27 mouse cellular contexts compared by ENCODE assay signal in genomic region chr16:32345521-32345920, GRCm38 (mm10). TPM values are rescaled to one million over a fixed set of nuclear protein-coding genes. Genes with fewer than 3 reads are reported as not detected.
DNase-seq lines count a peak whose midpoint lies in the region; ATAC-seq and TF ChIP-seq lines count a peak whose summit lies in the region.
"Had no signal": no experiment of that assay in that cellular context is flagged by ENCODE, and none has a peak within 500 bp of the region (broad histone marks: within the 10 kb centered on the region; RNA-seq: fewer than 3 reads in every experiment).

No protein-coding gene starts in this region.

- TF ChIP-seq CTCF in MEL (IDR thresholded peaks at IDR 0.05 in 2 of 3, conservative IDR thresholded peaks at IDR 0.05 in 1 of 3; ENCODE audit: control insufficient read depth in 1 of 3, insufficient read depth in 1 of 3, low read depth in 2 of 3, low read length in 3 of 3, poor library complexity in 1 of 3, severe bottlenecking in 1 of 3): no peak

- H3K4me3 ChIP-seq in kidney, embryonic 14.5 days (ENCODE audit: low read length): no peak overlapping the region
- no peak overlapping the region for H3K4me3 ChIP-seq in MEL (ENCODE audit: control insufficient read depth in 1 of 2, insufficient read depth in 1 of 2, low read depth in 2 of 2, low read length in 2 of 2)
- H3K4me3 ChIP-seq in intestine, embryonic 16.5 days (ENCODE audit: low read length): no peak overlapping the region
- no peak overlapping the region for H3K4me3 ChIP-seq in forebrain, embryonic 10.5 days
- H3K4me3 ChIP-seq: embryonic facial prominence, embryonic 10.5 days; hindbrain, embryonic 13.5 days; intestine, embryonic 15.5 days; limb, embryonic 15.5 days; neural tube, embryonic 13.5 days had no signal

- H3K9ac ChIP-seq in kidney, embryonic 14.5 days (ENCODE audit: low read depth, low read length): no peak overlapping the region
- H3K9ac ChIP-seq in MEL (ENCODE audit: control insufficient read depth, low read depth, low read length, poor library complexity, severe bottlenecking): no peak overlapping the region
- H3K9ac ChIP-seq in intestine, embryonic 16.5 days (ENCODE audit: low read depth, low read length): no peak overlapping the region
- H3K9ac ChIP-seq: hindbrain, embryonic 13.5 days; intestine, embryonic 15.5 days; limb, embryonic 15.5 days; liver, postnatal 0 days; neural tube, embryonic 13.5 days had no signal

- peaks cover 16% of the 10 kb centered on the region for H3K79me2 ChIP-seq in MEL (ENCODE audit: control insufficient read depth, insufficient read depth, low read length, poor library complexity)

- TF ChIP-seq RAD21 in MEL (IDR thresholded peaks at IDR 0.05; ENCODE audit: low read depth, low read length): no peak

- ATAC-seq in kidney, embryonic 14.5 days (ENCODE audit: low FRiP score, low TSS enrichment): no peak
- no peak for ATAC-seq in intestine, embryonic 16.5 days
- ATAC-seq: forebrain, embryonic 14.5 days; intestine, embryonic 15.5 days; liver, postnatal 0 days had no signal

- no peak overlapping the region for H3K4me2 ChIP-seq in kidney, embryonic 14.5 days (replicated peaks; ENCODE audit: low read depth, low read length)
- no peak overlapping the region for H3K4me2 ChIP-seq in intestine, embryonic 16.5 days (ENCODE audit: low read depth, low read length)
- H3K4me2 ChIP-seq: hindbrain, embryonic 13.5 days; intestine, embryonic 15.5 days; limb, embryonic 15.5 days; midbrain, embryonic 11.5 days; neural tube, embryonic 13.5 days had no signal

- DNase-seq in kidney, adult 9 months: peak; percentile 39
- DNase-seq in 416B (ENCODE audit: low read depth) (peak; percentile 59), MEL (ENCODE audit: low read depth, low spot score) (peak; percentile 34)
- peak; percentile 33 for DNase-seq in induced T-regulatory cell, adult 2 months (ENCODE audit: low read depth)
- no peak for DNase-seq in forebrain, embryonic 10.5 days (ENCODE audit: extremely low spot score, low spot score)
- DNase-seq: cerebellum, adult 2 months; gastrocnemius, postnatal 14 days; heart, postnatal 10 days; liver, postnatal 0 days; lung, postnatal 14 days; spleen, adult 18-20 months had no signal

- 0 out of 2 replicates have a peak, but pooled peaks cover 2% of the 10 kb centered on the region for H3K4me1 ChIP-seq in kidney, embryonic 14.5 days (ENCODE audit: control insufficient read depth, insufficient read depth, low read length)
- H3K4me1 ChIP-seq in MEL (ENCODE audit: control insufficient read depth in 1 of 2, insufficient read depth in 2 of 2, low read length in 2 of 2): peaks cover 2 to 7% of the 10 kb centered on the region in 2 experiments; a peak in 3 of 4 replicates
- no peaks in the 10 kb centered on the region for H3K4me1 ChIP-seq in intestine, embryonic 16.5 days (ENCODE audit: control insufficient read depth, insufficient read depth, low read length)
- H3K4me1 ChIP-seq in forebrain, embryonic 10.5 days: no peaks in the 10 kb centered on the region
- H3K4me1 ChIP-seq: embryonic facial prominence, embryonic 10.5 days; hindbrain, embryonic 13.5 days; intestine, embryonic 15.5 days; limb, embryonic 15.5 days had no signal

- TF ChIP-seq POLR2A in MEL (IDR thresholded peaks at IDR 0.05; ENCODE audit: control insufficient read depth in 1 of 2, insufficient read depth in 1 of 2, low read depth in 1 of 2, low read length in 2 of 2, poor library complexity in 1 of 2): no peak

- H3K9me3 ChIP-seq in kidney, embryonic 14.5 days (ENCODE audit: control insufficient read depth, low read length): no peaks in the 10 kb centered on the region
- no peaks in the 10 kb centered on the region for H3K9me3 ChIP-seq in MEL (replicated peaks; ENCODE audit: insufficient read depth, low read length)
- H3K9me3 ChIP-seq in intestine, embryonic 16.5 days (ENCODE audit: control insufficient read depth, low read length): no peaks in the 10 kb centered on the region
- no peaks in the 10 kb centered on the region for H3K9me3 ChIP-seq in forebrain, embryonic 10.5 days
- H3K9me3 ChIP-seq: embryonic facial prominence, embryonic 10.5 days; G1E; hindbrain, embryonic 13.5 days; intestine, embryonic 15.5 days; limb, embryonic 15.5 days; neural tube, embryonic 13.5 days had no signal

- TF ChIP-seq EP300 in MEL (IDR thresholded peaks at IDR 0.05; ENCODE audit: low read depth in 1 of 2, low read length in 2 of 2): no peak

- no peak overlapping the region for H3K27ac ChIP-seq in kidney, embryonic 14.5 days (ENCODE audit: low read depth, low read length)
- H3K27ac ChIP-seq in MEL (ENCODE audit: control insufficient read depth, low read depth, low read length): no peak overlapping the region
- no peak overlapping the region for H3K27ac ChIP-seq in intestine, embryonic 16.5 days (ENCODE audit: low read length)
- H3K27ac ChIP-seq in forebrain, embryonic 10.5 days: no peak overlapping the region
- H3K27ac ChIP-seq: embryonic facial prominence, embryonic 10.5 days; hindbrain, embryonic 13.5 days; intestine, embryonic 15.5 days; kidney, postnatal 0 days; limb, embryonic 15.5 days; neural tube, embryonic 13.5 days had no signal

- no peaks in the 10 kb centered on the region for H3K36me3 ChIP-seq in kidney, embryonic 14.5 days (ENCODE audit: control insufficient read depth, insufficient read depth, low read length)
- peaks cover 0 to 11% of the 10 kb centered on the region in 2 experiments; a peak in 3 of 4 replicates for H3K36me3 ChIP-seq in MEL (ENCODE audit: control insufficient read depth in 1 of 2, insufficient read depth in 2 of 2, low read length in 2 of 2)
- H3K36me3 ChIP-seq in intestine, embryonic 16.5 days (ENCODE audit: control insufficient read depth, insufficient read depth, low read length): no peaks in the 10 kb centered on the region
- H3K36me3 ChIP-seq in forebrain, embryonic 10.5 days (replicated peaks): 0 out of 2 replicates have a peak, but pooled peaks cover 2% of the 10 kb centered on the region
- H3K36me3 ChIP-seq: hindbrain, embryonic 13.5 days; intestine, embryonic 15.5 days; limb, embryonic 15.5 days; neural tube, embryonic 13.5 days had no signal

- no peaks in the 10 kb centered on the region for H3K27me3 ChIP-seq in kidney, embryonic 14.5 days (ENCODE audit: control insufficient read depth, insufficient read depth, low read length)
- H3K27me3 ChIP-seq in MEL (ENCODE audit: control insufficient read depth in 1 of 2, insufficient read depth in 2 of 2, low read length in 2 of 2): no peaks in the 10 kb centered on the region
- H3K27me3 ChIP-seq in intestine, embryonic 16.5 days (replicated peaks; ENCODE audit: control insufficient read depth, insufficient read depth, low read length): no peaks in the 10 kb centered on the region
- no peaks in the 10 kb centered on the region for H3K27me3 ChIP-seq in forebrain, embryonic 10.5 days (ENCODE audit: poor library complexity, severe bottlenecking)
- H3K27me3 ChIP-seq: hindbrain, embryonic 13.5 days; intestine, embryonic 15.5 days; limb, embryonic 15.5 days; neural tube, embryonic 13.5 days had no signal

TF ChIP-seq in MEL, 35 proteins besides CTCF, POLR2A, EP300 and RAD21:
- TF ChIP-seq TBP (IDR thresholded peaks at IDR 0.05; ENCODE audit: low read depth, low read length) (no peak), TAL1 (IDR thresholded peaks at IDR 0.05; ENCODE audit: low read length) (no peak), GATA1 (IDR thresholded peaks at IDR 0.05; ENCODE audit: low read depth, low read length) (no peak), USF1 (IDR thresholded peaks at IDR 0.05; ENCODE audit: low read depth, low read length) (no peak), UBTF (IDR thresholded peaks at IDR 0.05; ENCODE audit: borderline replicate concordance, insufficient read depth, low read depth, low read length) (no peak), MEF2A (IDR thresholded peaks at IDR 0.05; ENCODE audit: extremely low read depth, insufficient replicate concordance, low read depth, low read length, poor library complexity, severe bottlenecking) (no peak), MYC (IDR thresholded peaks at IDR 0.05; ENCODE audit: low read depth, low read length) (no peak), MAZ (IDR thresholded peaks at IDR 0.05; ENCODE audit: low read depth, low read length) (no peak), POLR2AphosphoS2 (IDR thresholded peaks at IDR 0.05; ENCODE audit: low read length) (no peak), ZMIZ1 (IDR thresholded peaks at IDR 0.05; ENCODE audit: low read depth, low read length) (no peak), SMC3 (IDR thresholded peaks at IDR 0.05; ENCODE audit: low read depth, low read length) (no peak), BHLHE40 (IDR thresholded peaks at IDR 0.05; ENCODE audit: borderline replicate concordance, low read depth, low read length) (no peak), MXI1 (IDR thresholded peaks at IDR 0.05; ENCODE audit: low read depth, low read length) (no peak), MAFK (IDR thresholded peaks at IDR 0.05; ENCODE audit: borderline replicate concordance, low read depth, low read length) (no peak), JUND (IDR thresholded peaks at IDR 0.05; ENCODE audit: low read depth, low read length) (no peak), CHD2 (IDR thresholded peaks at IDR 0.05; ENCODE audit: low read length) (no peak), GABPA (IDR thresholded peaks at IDR 0.05; ENCODE audit: low read depth, low read length) (no peak)

RNA-seq across cellular contexts. Expression of gene Ubxn7, which starts 13.5 kb away (rescaled TPM):
- 18.4 and 30.3 TPM in 2 replicates for polyA plus RNA-seq in kidney, embryonic 14.5 days (2014; fragmentation: Nextera tagmentation; extraction: Ambion mirVana)
- total RNA-seq in MEL (2012; rRNA removed): 8.1 and 8.9 TPM in 2 replicates
- 10 to 100 TPM; 11.0 to 51.2 TPM for polyA plus RNA-seq in MEL (2012; ENCODE audit: insufficient read depth in 1 of 2, insufficient read length in 2 of 2, low read depth in 1 of 2, low replicate concordance in 2 of 2, missing spikeins in 1 of 2)
- 13.6 and 14.7 TPM in 2 replicates for polyA plus RNA-seq in intestine, embryonic 16.5 days (2015; fragmentation: Nextera tagmentation; extraction: Ambion mirVana)
- 25.0 and 25.3 TPM in 2 replicates for polyA plus RNA-seq in forebrain, embryonic 10.5 days (2016; fragmentation: Nextera tagmentation; extraction: Ambion mirVana)

RNA-seq across cellular contexts. Expression of gene Tm4sf19, which starts 54.8 kb away (rescaled TPM):
- polyA plus RNA-seq in kidney, embryonic 14.5 days (2014; fragmentation: Nextera tagmentation; extraction: Ambion mirVana): not detected in 2 replicates
- not detected in 2 replicates for total RNA-seq in MEL (2012; rRNA removed)
- under 1 TPM in 1 of 2 experiments, not detected in 1; 0.06 TPM for polyA plus RNA-seq in MEL (2012; ENCODE audit: insufficient read depth in 1 of 2, insufficient read length in 2 of 2, low read depth in 1 of 2, low replicate concordance in 2 of 2, missing spikeins in 1 of 2)
- polyA plus RNA-seq in intestine, embryonic 16.5 days (2015; fragmentation: Nextera tagmentation; extraction: Ambion mirVana): not detected in 2 replicates
- not detected in 2 replicates for polyA plus RNA-seq in forebrain, embryonic 10.5 days (2016; fragmentation: Nextera tagmentation; extraction: Ambion mirVana)
- total RNA-seq: adrenal gland, postnatal 4 days; gastrocnemius, postnatal 14 days; heart, postnatal 10 days; left cerebral cortex, adult 18-20 months; left cerebral cortex, postnatal 36 days; monocyte, adult 5-6 weeks had no signal
- polyA plus RNA-seq: C2C12; cerebellum, adult 2 months; embryonic facial prominence, embryonic 10.5 days; forebrain, embryonic 14.5 days; G1E; hindbrain, embryonic 13.5 days; intestine, embryonic 15.5 days; kidney, postnatal 0 days; liver, postnatal 0 days; midbrain, embryonic 11.5 days; neural tube, embryonic 13.5 days had no signal
